Mouse (Mus musculus): ENCODE measurements around the gene St14.

- TF ChIP-seq CTCF (IDR thresholded peaks at IDR 0.05): no peak
- TF ChIP-seq POLR2A (IDR thresholded peaks at IDR 0.05; ENCODE audit: insufficient read depth, low read depth, low read length): no peak
Observed at GRCm38 (mm10) chr9:31086754-31087145, 44.9 kb downstream of the St14 start.
